Mouse (Mus musculus) right cerebral cortex, postnatal 4 days (tissue): ENCODE results near the gene Fscb.

Experiments
- DNase-seq: peaks from one replicate; pipeline ENCODE4 v3.0.0-alpha.2; 2022

Gene Fscb

GRCm38 (mm10) chr12:64474590-64474989 is at the start of gene Fscb:
Fscb (minus strand) TSS chr12:64474690.
- no peak for DNase-seq

- DNase-seq, result no peak
These were observed 42.3 kb upstream of the Fscb start for GRCm38 (mm10) chr12:64516775-64517174.

GRCm38 (mm10) chr12:64513439-64513838 is 38.9 kb upstream of the Fscb start:
- DNase-seq, result no peak

GRCm38 (mm10) chr12:64497706-64498105 is 23.2 kb upstream of the Fscb start:
- no peak for DNase-seq

GRCm38 (mm10) chr12:64473615-64474014 is 875 bp downstream of the Fscb start:
- no peak for DNase-seq

GRCm38 (mm10) chr12:64473136-64473535 is 1.4 kb downstream of the Fscb start:
- DNase-seq, result no peak

GRCm38 (mm10) chr12:64455228-64455627 is 19.3 kb downstream of the Fscb start:
- no peak for DNase-seq

- DNase-seq, result no peak
These were observed 24.6 kb downstream of the Fscb start for GRCm38 (mm10) chr12:64449911-64450310.

- no peak for DNase-seq
These were observed 37.8 kb downstream of the Fscb start for GRCm38 (mm10) chr12:64436675-64437074.
